In genomic region chr3:76001156-76001555, GRCm38 (mm10) we compare ENCODE assay signal across 8 mouse cellular contexts. TPM values are rescaled to one million over a fixed set of nuclear protein-coding genes. Genes with fewer than 3 reads are reported as not detected.
DNase-seq lines count a peak whose midpoint lies in the region; ATAC-seq and TF ChIP-seq lines count a peak whose summit lies in the region.

No protein-coding gene starts in this region.

- H3K4me3 ChIP-seq in heart, postnatal 0 days (ENCODE audit: low read depth, low read length) = no peak overlapping the region
- no peak overlapping the region for H3K4me3 ChIP-seq in heart, embryonic 12.5 days

- H3K4me2 ChIP-seq in heart, postnatal 0 days (ENCODE audit: low read depth, low read length) = no peak overlapping the region
- H3K4me2 ChIP-seq in heart, embryonic 12.5 days = no peak overlapping the region

- no peak for TF ChIP-seq EP300 in heart, postnatal 0 days (IDR thresholded peaks at IDR 0.05; ENCODE audit: low read depth)

- DNase-seq in heart, postnatal 0 days (ENCODE audit: low spot score) = peak; percentile 66
- DNase-seq in CD4-positive, CD25-positive, alpha-beta regulatory T cell, adult 2 months (ENCODE audit: low read depth, low spot score) = peak; percentile 76
- peak; percentile 22 for DNase-seq in cerebellum, adult 11 months
- DNase-seq in frontal cortex, adult 2 months (ENCODE audit: extremely low spot score in 1 of 2, low spot score in 1 of 2) = peak; percentile 52 to 86
- DNase-seq in layer of hippocampus, adult 9-10 months (ENCODE audit: low spot score) = peak; percentile 54
- peak; percentile 13 for DNase-seq in neural tube, embryonic 10.5 days (ENCODE audit: extremely low spot score, low spot score)

- 40% methylated on average over 4 of the region's 4 CpGs for WGBS in heart, postnatal 0 days
- 44% methylated on average over 4 of the region's 4 CpGs for WGBS in heart, embryonic 12.5 days

- no peaks in the 10 kb centered on the region for H3K27me3 ChIP-seq in heart, postnatal 0 days (ENCODE audit: control insufficient read depth, insufficient read depth, low read length)
- no peaks in the 10 kb centered on the region for H3K27me3 ChIP-seq in heart, embryonic 12.5 days (replicated peaks)

- H3K4me1 ChIP-seq in heart, postnatal 0 days (ENCODE audit: control insufficient read depth, insufficient read depth) = no peaks in the 10 kb centered on the region
- H3K4me1 ChIP-seq in heart, embryonic 12.5 days (replicated peaks) = no peaks in the 10 kb centered on the region

- H3K36me3 ChIP-seq in heart, postnatal 0 days (replicated peaks; ENCODE audit: control insufficient read depth, insufficient read depth, low read length) = no peaks in the 10 kb centered on the region
- H3K36me3 ChIP-seq in heart, embryonic 12.5 days = no peaks in the 10 kb centered on the region

- peak; percentile 41; the same call in 1 of the 2 replicates for ATAC-seq in heart, postnatal 0 days (ENCODE audit: insufficient read depth, low read depth)
- no peak for ATAC-seq in heart, embryonic 12.5 days (ENCODE audit: insufficient number of reproducible peaks, low FRiP score)
- ATAC-seq in monocyte, adult 5-6 weeks (replicated peaks; ENCODE audit: insufficient number of reproducible peaks, low FRiP score, low TSS enrichment, poor library complexity, severe bottlenecking) = no peak

- peak; percentile 69 for TF ChIP-seq CTCF in heart, postnatal 0 days (IDR thresholded peaks at IDR 0.05; ENCODE audit: low read depth)

- H3K9me3 ChIP-seq in heart, postnatal 0 days (replicated peaks; ENCODE audit: control insufficient read depth, low read length) = no peaks in the 10 kb centered on the region
- 0 out of 2 replicates have a peak, but pooled peaks cover 4% of the 10 kb centered on the region for H3K9me3 ChIP-seq in heart, embryonic 12.5 days (replicated peaks)

- no peak overlapping the region for H3K27ac ChIP-seq in heart, postnatal 0 days (ENCODE audit: low read depth)
- H3K27ac ChIP-seq in heart, embryonic 12.5 days (ENCODE audit: poor library complexity, severe bottlenecking) = no peak overlapping the region

- H3K9ac ChIP-seq in heart, postnatal 0 days (replicated peaks; ENCODE audit: low read depth, low read length) = no peak overlapping the region
- no peak overlapping the region for H3K9ac ChIP-seq in heart, embryonic 12.5 days

RNA-seq across cellular contexts. Expression of gene Golim4, which starts 44.4 kb away (rescaled TPM):
- 20.2 and 48.5 TPM in 2 replicates for total RNA-seq in heart, postnatal 0 days (2014; rRNA removed; ENCODE audit: low replicate concordance)
- polyA plus RNA-seq in heart, postnatal 0 days (2015; fragmentation: Nextera tagmentation; extraction: Ambion mirVana) = 24.5 and 24.7 TPM in 2 replicates
- 62.9 and 69.1 TPM in 2 replicates for polyA plus RNA-seq in heart, embryonic 12.5 days (2016; fragmentation: Nextera tagmentation; extraction: Ambion mirVana)
- polyA plus RNA-seq in frontal cortex, adult 2 months (2012; rRNA removed) = 29.3 and 29.4 TPM in 2 replicates
- total RNA-seq in monocyte, adult 5-6 weeks (2017) = 20.9 to 27.7 TPM (median 24.2 TPM) in 3 replicates

Comparison
In these comparisons a context has a peak if more than half of its experiments do, and no peak if none do; other contexts are left out.
1. DNase-seq: peak in every context shown above with its lines; median percentile 76 in CD4-positive, CD25-positive, alpha-beta regulatory T cell, adult 2 months; 69 in frontal cortex, adult 2 months; 66 in heart, postnatal 0 days; 54 in layer of hippocampus, adult 9-10 months; 22 in cerebellum, adult 11 months; 13 in neural tube, embryonic 10.5 days.